Mouse (Mus musculus): Measurements from ENCODE around the gene Olfr834.

Olfr834 gene

DNA sequence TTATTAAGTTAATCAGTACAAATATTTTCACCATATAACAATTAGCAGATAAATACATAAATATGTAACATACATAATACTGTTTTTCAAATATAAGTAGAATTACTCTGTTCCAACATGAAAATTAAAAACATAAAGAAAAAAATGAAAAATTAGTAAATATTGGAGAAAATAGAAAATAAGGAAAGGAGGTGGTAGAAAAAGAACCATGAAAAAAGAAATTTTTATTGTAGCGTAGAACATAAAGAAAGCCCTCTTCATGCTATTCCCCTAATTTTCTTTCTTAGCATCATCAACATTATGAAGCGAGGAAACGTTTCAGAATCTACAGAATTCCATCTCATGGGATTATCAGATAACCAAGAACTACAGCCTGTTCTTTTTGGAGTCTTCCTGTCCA lies at the start of gene Olfr834:
Gene Olfr834 (plus strand): TSS at position 301 of the 400 bp plus-strand sequence.
- no peak for DNase-seq (ENCODE audit: low spot score)

GRCm38 (mm10) chr9:18962021-18962420 lies 25.8 kb upstream of the Olfr834 start:
- DNase-seq (ENCODE audit: low spot score), result no peak

- no peak for DNase-seq (ENCODE audit: low spot score)
Observed at GRCm38 (mm10) chr9:19032435-19032834, 44.6 kb downstream of the Olfr834 start, which contains the start of gene Olfr835. Gene Olfr835, plus strand, starts transcription at chr9:19032735.

All from left cerebral cortex, adult 11 months (tissue).